Mouse (Mus musculus): Measurements from ENCODE around the gene Zswim5.

DNA sequence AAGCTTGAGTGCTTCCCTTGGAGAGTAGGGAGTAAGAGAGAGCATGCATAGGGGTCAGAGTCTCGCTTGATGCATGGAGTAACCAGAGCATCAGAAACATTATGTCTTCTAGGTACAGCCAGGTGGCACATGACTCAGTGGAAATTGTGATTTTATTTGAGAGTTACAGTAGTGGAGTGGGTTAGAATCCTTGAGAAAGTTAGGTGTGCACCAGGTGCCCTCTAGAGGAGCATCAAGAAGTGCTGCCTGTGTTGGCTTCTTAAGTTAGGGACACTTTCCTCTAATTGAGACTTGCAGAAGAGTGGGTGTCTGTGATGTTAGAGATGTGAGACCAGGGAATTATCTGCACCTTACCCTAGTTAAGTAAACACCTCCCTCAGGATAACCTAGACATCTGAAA lies 153.9 kb downstream of the Zswim5 start:
- TF ChIP-seq POLR2A (IDR thresholded peaks at IDR 0.05; ENCODE audit: low read depth, low read length) = no peak
- TF ChIP-seq CTCF (IDR thresholded peaks at IDR 0.05; ENCODE audit: extremely low read depth, insufficient read length, insufficient replicate concordance, low read depth, low read length) = no peak
